Mouse (Mus musculus) olfactory bulb, adult 2 months (tissue): ENCODE results near the gene Agpat3.

Source experiments
- CTCF ChIP-seq: fragments of 200-500 bp; IDR thresholded peaks from 2 replicates; pipeline ENCODE4 v1.5.1; 2012; ENCODE audit warnings: low read depth, mild to moderate bottlenecking, low read length, moderate library complexity; ENCODE audit not compliant: insufficient read depth
- POLR2A ChIP-seq: fragments of 200-500 bp; IDR thresholded peaks from 2 replicates; pipeline ENCODE4 v1.6.1; 2012; ENCODE audit warnings: mild to moderate bottlenecking, low read depth, low read length, moderate library complexity; ENCODE audit not compliant: insufficient read depth

- no peak for TF ChIP-seq CTCF
- TF ChIP-seq POLR2A: no peak
Measured at GRCm38 (mm10) chr10:78367586-78367985, 15.3 kb upstream of the Agpat3 start.
